Mouse (Mus musculus) embryo, embryonic 11.5 days (tissue): ENCODE results near the gene Cad.

Source experiments
- DNase-seq: peaks from one replicate; pipeline ENCODE4 v3.0.0-alpha.2; 2012; ENCODE audit warnings: low read depth, low spot score

Cad gene

GRCm38 (mm10) chr5:31069810-31070209 lies 15.2 kb downstream of the Cad start:
- DNase-seq, result no peak

- no peak for DNase-seq
Measured at GRCm38 (mm10) chr5:31071059-31071458, 16.5 kb downstream of the Cad start.

DNA sequence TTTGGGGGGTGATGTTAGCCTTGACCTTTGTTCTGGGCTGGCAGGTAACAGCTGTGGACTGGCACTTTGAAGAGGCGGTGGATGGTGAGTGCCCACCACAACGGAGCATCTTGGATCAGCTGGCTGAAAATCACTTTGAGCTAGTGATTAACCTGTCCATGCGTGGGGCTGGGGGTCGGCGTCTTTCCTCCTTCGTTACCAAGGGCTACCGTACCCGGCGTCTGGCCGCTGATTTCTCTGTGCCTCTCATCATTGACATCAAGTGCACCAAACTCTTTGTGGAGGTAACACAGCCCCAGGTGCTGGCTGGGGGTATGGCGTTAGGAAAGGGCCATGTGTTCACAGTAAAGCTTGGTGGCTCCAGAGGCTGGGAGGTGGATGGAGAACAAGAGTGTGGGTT lies 17.2 kb downstream of the Cad start:
- no peak for DNase-seq

GRCm38 (mm10) chr5:31073176-31073575 lies 18.6 kb downstream of the Cad start:
- DNase-seq, result no peak

DNA sequence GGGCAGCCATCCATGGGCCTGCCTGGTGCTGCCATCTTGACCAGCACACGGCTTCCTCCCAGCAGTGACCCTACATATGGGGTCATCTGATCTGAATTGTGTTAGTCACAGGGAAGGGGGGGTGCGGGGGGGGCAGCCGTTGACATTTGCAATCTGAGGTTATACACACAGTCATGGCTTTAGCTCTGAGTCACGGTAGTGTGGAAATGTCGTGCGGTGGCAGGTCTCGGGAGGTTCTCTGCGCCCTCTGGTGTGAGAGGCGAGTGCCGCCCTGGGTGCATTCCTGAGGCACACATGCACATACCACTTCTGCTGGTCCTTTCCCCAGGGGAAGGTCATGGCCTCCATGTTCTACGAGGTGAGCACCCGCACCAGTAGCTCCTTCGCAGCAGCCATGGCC lies 21.8 kb downstream of the Cad start:
- no peak for DNase-seq

- no peak for DNase-seq
Measured at GRCm38 (mm10) chr5:31080059-31080794, 25.6 kb downstream of the Cad start.

- DNase-seq, result no peak
Measured at GRCm38 (mm10) chr5:31080795-31081164, 26.2 kb downstream of the Cad start.

DNA sequence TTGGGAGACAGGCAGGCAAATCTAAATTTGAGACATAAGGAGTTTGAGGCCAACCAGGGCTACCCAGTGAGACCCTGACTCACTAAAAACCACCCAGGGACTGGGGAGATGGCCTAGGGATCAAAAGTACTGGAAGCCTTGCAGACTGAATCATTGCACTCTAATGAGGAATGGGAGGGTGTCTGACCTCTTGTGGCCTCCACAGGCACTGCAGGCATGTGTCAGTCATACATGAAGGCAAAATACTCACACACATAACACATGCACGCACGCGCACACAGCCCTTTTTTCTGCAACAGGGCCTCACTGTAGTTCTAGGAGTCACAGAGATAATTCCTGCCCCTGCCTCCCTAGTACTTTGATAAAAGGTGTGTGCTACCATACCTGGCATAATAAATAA lies 26.8 kb downstream of the Cad start:
- no peak for DNase-seq

DNA sequence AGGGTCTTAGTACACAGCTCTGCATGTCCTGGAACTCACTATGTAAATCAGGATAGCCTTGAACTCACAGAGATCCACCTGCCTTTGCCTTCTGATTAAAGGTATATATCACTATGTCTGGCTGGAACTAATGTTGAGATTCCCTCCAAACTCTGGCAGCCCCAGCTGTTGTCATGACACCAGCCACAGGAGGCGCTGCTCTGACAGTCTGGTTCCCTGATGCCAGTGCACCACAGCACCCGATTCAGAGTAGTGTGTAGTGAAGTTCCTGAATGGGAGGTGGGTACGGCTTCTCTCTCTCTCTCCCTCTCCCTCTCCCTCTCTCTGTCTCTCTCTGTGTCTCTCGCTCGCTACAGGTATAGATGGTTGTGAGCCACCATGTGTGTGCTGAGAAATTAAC lies 27.8 kb downstream of the Cad start:
- DNase-seq, result no peak

GRCm38 (mm10) chr5:31082935-31083625 lies 28.5 kb downstream of the Cad start:
- no peak for DNase-seq

DNA sequence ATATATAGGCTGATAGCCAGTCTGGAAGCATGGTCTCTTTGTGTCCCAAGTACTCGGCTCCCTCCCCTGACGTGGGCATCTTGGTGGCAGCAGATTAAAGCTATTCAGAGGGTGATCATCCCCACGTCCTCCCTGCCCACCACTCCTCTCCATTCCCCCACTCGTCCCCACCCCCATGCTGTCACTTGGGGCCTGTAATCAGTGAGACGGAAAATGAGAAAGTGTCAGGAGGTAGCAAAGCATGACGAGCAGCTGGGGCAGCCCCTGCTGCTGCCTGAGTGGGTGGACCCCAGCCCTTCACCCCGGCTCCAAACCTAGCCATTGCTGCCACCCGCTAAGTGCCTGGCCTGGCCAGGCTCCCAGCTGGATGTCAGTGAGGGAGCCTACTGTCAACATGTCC lies 29.4 kb downstream of the Cad start:
- no peak for DNase-seq

DNA sequence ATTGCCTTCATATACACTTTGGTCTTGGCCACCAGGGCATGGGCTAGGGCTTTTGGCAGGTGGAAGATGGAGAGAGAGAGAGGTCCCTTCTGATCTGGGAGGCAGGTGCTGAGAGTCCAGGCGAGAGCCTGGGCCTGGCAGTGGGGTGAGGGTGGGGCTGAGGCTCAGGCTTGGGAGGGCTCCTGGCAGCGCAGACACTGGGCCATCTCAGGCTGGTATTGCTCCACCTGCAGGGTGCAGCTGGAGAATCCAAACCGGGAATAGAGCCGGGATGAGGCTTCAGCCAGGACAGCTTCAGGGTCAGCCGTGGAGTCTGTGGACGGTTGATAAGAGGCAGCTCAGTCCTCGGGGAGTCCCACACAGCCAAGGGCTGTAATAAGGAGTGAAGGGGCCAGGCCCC lies 32.0 kb downstream of the Cad start:
- no peak for DNase-seq

DNA sequence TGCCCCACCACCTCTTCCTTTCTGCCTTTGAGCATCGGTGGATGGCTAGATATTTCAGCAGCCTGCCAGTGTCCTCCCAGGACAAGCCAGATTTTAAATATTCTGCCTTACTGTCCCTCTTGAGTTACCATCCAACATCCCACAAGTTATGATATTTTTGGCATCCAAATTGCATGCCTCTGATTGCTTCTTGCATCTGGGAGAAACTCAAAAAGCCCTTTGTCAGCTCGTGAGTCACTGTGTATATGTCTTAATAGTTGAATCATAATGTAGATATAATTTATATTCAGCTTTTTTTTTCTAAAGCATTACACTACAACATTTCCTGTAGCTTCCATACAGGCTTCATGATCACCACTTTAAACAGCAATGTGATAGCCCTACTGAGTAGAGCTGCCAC lies 32.6 kb downstream of the Cad start:
- no peak for DNase-seq

- no peak for DNase-seq
Measured at GRCm38 (mm10) chr5:31092231-31092975, 37.8 kb downstream of the Cad start.

DNA sequence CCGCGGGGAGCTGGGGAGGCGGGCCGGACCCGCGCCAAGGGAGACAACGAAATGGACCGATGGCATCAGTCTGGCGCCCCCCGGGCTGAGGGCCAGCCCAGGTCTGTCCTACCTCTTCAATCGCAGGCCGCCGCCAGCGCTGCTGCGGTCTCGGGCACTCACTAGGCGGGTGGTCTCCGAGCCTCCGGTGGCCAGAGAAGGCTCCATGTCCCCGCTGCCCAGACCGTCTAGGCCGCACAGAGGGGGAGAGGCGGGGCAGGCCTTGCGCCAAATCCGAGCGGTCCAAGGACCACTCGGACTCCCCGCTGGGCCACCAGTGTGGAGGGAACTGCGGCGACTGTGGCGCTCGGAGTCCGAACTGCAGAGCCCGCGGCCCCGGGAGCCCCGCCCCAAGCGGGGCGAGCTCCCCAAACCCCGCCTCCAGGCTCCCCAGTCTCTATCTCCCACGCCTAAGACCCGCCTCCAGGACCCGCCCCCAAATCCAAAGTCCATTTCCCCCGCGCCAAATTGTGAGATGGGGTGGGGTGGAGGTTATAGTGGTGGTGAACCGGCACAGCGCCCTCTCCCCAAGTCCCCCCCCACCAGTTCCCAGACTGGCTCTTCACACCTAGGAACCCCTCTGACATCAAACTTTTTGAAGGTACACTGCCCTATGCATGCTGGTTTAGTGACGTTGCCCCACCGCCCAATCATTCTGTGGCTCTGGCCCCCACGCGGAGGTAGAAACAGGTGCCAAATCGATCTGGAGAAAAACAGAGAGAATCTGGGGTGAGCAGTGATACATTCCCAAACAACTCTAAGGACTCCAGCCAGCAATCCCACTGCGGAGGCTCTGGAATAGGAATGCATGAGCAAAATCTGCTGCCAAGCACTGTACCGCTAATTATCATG lies 38.8 kb downstream of the Cad start:
- DNase-seq, result no peak

- no peak for DNase-seq
Measured at GRCm38 (mm10) chr5:31094100-31094798, 39.7 kb downstream of the Cad start.

DNA sequence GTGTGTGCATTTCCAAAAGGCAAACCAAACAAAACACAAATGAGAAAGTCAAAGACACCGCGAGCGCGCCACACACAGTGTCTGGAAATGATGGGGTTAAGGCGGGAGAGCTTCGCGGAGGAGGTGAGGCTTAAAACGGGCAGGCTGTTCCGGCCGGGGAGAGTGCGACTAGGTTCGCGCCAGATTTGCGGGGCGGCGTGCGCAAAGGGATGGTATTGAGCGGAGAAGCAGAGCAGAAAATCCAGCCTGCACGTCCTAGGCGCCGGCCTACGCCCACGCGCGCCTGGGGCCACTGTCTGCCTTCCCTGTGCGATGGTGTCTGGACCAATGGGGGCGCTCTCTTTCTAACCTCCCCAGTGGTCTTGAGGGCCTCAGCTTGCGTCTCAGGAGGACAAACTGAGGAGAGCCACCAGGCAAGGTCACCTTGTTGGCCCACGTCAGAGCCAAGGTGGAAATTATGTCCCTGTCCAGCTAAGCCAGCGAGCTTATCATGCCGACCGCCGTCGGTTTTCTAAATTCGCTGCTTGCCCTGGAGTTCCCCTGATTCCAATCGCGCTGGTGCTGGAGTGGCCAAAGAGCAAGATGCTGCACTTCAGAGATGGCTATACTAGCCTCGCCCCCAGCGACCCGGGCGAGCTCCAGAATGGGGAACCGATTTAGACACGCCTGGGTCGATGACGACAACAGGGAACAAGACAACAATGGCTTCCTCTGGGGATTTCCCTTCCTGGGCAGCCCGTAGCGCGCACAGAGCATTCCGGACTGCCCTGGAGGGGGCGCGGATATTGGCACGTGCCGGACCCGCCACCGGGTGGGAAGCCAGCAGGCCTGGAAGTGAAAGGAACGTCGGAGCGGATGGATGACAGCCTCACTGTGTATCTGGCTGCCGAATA lies 40.5 kb downstream of the Cad start:
- no peak for DNase-seq

DNA sequence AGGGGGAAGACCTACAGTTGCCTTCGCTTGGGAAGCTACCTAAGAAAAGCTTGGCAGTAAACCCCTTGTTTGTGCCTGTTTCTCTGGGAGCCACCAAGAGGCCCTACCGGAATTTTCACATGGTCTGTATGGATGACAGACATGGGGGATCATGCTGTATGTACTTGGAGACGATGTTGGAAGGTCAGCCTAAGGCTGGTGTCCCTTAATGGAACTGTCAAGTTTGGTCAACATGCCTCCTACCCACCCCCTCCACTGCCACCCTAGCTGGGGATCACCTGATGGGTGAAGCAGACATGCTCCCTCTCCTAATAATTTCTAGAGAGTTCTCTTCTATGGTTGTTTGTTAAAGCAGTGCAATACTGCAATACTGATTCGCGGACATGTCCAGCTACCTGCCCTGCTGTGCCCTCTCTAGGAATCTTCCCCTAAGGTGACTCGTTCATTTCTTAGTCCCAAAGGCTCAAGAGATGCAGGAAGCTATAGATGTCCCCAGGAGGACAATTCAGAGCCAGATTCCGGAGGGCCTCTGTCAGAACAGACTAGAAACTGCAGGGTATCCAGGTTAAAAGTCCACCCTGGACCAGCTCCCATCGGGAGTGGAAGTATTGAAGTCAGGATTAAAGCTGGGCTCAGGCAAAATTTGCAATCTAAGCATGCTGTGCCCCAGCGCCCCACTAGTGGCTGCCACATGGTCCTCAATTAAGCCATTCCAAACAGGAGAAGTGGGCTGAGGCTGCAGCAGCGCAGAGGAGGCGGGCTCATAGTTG lies 41.3 kb downstream of the Cad start:
- DNase-seq, result no peak

GRCm38 (mm10) chr5:31105814-31106335 lies 51.3 kb downstream of the Cad start, which contains the start of gene Dnajc5g:
TSS of gene Dnajc5g (plus strand) at chr5:31106285.
- DNase-seq, result no peak
